Mouse (Mus musculus) thymus, postnatal 14 days (tissue): ENCODE data around the gene Ccdc88a.
"Not testable (repeated sequence)": the region's sequence is repeated elsewhere in the genome, so short reads cannot be mapped to it uniquely, and the experiment has no call there.

ENCODE experiments used
- DNase-seq: peaks from one replicate; pipeline ENCODE4 v3.0.0; 2021

Ccdc88a gene

GRCm38 (mm10) chr11:29474676-29475075 is 101.2 kb downstream of the Ccdc88a start:
- no peak for DNase-seq

- no peak for DNase-seq
Observed at GRCm38 (mm10) chr11:29493135-29493534, 119.7 kb downstream of the Ccdc88a start.

- no peak for DNase-seq
Observed at GRCm38 (mm10) chr11:29496962-29497361, 123.5 kb downstream of the Ccdc88a start.

GRCm38 (mm10) chr11:29503948-29504893 is 130.8 kb downstream of the Ccdc88a start:
- DNase-seq: no peak

GRCm38 (mm10) chr11:29504899-29505625 is 131.6 kb downstream of the Ccdc88a start:
- no peak for DNase-seq

- DNase-seq: no peak
Observed at GRCm38 (mm10) chr11:29509421-29509820, 136.0 kb downstream of the Ccdc88a start.

GRCm38 (mm10) chr11:29512818-29513535 is 139.5 kb downstream of the Ccdc88a start:
- no peak for DNase-seq

GRCm38 (mm10) chr11:29514325-29514681 is 140.8 kb downstream of the Ccdc88a start:
- DNase-seq: no peak

GRCm38 (mm10) chr11:29514682-29515412 is 141.4 kb downstream of the Ccdc88a start, which contains the start of gene Prorsd1:
TSS of gene Prorsd1 (minus strand) at chr11:29515033.
- DNase-seq: peak; percentile 93

GRCm38 (mm10) chr11:29525988-29526794 is 152.7 kb downstream of the Ccdc88a start, which contains the start of gene Mtif2:
TSS of gene Mtif2 (plus strand) at chr11:29526408.
- DNase-seq: peak; percentile 63

GRCm38 (mm10) chr11:29538201-29538600 is 164.7 kb downstream of the Ccdc88a start:
- no peak for DNase-seq

- no peak for DNase-seq
Observed at GRCm38 (mm10) chr11:29544225-29544945, 170.9 kb downstream of the Ccdc88a start.

- DNase-seq: not testable (repeated sequence)
Observed at GRCm38 (mm10) chr11:29545150-29545752, 171.8 kb downstream of the Ccdc88a start.

GRCm38 (mm10) chr11:29546297-29546696 is 172.8 kb downstream of the Ccdc88a start:
- DNase-seq: not testable (repeated sequence)

GRCm38 (mm10) chr11:29546762-29547161 is 173.3 kb downstream of the Ccdc88a start:
- no peak for DNase-seq

- DNase-seq: no peak
Observed at GRCm38 (mm10) chr11:29547249-29547751, 173.8 kb downstream of the Ccdc88a start.

- peak; percentile 96 for DNase-seq
Observed at GRCm38 (mm10) chr11:29547752-29548503, 174.5 kb downstream of the Ccdc88a start, which contains the start of the genes Clhc1 and Rps27a. TSS of gene Clhc1 (plus strand) at chr11:29547950. TSS of gene Rps27a (minus strand) at chr11:29548109.

GRCm38 (mm10) chr11:29548504-29549424 is 175.3 kb downstream of the Ccdc88a start:
- DNase-seq: peak; percentile 19
